Mouse (Mus musculus): Measurements from ENCODE around the gene H2al2a. TPM values are rescaled to one million over a fixed set of nuclear protein-coding genes. Genes with fewer than 3 reads are reported as not detected.

H2al2a gene
- total RNA-seq (2021), result not detected
- long read RNA-seq, experiment 1, result 0 reads
- long read RNA-seq, experiment 2, result 0 reads

DNA sequence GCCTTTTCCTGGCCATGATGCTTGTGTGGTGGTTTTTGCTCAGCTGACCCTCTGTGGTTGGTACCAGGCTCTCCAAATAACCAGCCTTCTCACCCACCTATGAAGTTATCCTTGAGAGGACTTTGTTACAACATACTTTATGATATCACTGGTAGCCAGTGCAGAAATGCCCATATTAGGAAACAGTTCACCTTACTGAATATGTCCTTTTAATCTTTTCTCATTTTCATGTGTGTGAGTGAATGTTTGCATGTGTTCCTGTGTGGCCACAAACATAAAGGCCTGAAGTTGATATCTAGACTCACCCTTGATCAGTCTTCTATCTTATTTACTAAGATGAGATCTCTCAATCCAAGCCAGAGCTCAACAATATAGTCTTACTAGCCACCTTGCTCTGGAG lies at the start of gene H2al2a:
H2al2a (minus strand) TSS at position 101 of the 400 bp plus-strand sequence.
- no peak for DNase-seq

DNA sequence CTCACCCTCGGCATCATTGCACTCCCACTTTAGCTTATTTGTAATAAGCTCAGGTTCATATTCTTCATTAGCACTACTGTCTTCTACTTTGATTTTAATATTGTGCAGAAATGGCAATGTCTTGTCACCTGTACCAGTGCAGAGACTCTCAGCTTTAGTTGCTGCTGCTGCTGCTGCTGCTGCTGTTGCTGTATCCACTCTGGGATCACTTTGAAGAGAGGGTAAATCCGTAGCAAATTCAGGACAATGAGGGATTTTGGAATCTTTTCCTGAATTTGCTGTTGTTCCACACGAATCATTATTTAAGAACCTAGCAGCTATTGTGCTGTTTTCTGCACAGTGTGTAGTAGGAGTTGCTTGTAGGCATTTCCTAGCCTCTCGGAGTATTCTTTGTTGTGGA lies 49.4 kb upstream of the H2al2a start:
- DNase-seq, result no peak

DNA sequence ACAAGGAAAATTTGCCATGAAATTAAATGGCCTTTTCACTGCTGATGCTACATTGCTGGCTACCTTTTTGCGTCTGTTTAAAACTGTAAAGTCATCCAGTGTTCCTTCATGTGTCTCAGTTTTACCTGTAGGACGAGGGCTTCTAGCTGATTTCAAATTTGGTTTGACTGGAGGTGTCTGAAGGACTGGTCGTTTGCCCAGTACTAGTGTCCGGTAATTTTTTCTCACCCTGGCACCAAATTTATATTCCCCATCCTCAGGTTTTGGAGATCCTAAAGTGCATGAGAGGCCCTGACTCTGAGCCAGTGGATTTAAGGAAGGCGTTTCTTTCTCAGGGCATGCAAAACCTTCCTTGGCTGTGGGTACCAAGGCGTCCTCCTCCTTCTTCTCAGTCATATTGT lies 49.0 kb upstream of the H2al2a start:
- DNase-seq, result no peak

DNA sequence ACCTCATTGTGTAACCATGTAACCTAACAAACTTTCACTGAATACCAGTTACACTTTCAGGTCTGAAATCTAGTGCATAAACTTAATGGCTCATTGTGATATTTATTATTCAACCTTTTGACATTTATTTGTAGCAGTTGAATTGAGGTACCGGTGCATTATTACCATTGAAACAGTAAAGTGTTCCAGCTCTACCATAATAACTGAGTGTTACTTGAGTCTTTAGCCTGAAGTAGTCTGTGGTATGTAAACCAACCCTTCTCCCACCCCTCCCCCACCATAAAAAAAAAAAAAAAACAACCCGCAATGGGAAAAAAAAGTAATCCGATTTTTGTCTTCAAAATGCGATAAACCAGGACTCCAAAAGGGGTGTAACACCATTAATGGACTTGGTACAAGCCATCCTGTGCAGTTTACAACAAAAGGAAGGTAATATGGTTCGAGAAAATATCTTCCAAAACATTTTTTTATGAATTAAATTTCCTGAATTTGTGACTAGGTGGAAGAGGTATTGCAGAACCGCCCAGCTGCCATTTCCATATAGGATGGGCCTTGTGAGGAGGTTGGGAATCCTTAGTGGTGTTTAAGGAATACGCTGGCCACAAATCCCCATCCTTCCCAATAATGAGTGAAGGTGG lies 48.5 kb upstream of the H2al2a start:
- no peak for DNase-seq

DNA sequence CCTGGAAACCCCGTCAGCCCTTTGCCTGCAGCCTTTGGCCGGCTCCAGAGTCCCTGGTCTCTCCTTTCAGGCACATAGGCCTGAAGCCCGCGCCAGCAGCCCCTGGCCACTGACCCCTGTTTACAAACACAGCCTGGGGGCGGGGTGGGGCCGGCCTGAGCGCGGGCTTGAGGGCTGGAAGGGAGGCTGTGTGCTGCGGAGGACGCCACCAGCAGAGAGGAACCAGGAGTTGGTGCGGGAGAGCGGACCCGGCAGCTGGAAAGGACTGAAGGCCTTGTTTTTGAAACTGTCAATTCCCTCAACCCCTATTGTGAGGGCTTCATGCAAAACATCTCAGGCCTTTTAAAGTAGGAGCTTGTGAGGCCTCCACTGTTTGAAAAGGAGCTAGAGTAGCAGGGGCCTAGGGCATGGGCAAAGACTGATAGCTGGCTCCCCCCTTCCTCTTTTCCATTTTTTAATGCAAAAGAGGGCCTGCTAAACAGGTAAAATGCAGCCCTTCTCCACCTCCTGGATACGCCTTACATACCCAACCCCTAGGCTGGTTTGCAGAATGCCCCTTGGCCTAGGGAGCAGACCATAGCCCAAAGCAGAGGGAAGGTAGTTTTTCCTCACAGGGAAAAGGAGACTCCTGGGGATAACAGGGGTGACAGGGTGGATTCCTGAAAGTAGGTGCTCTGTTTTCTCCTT lies 44.6 kb upstream of the H2al2a start:
- no peak for DNase-seq

DNA sequence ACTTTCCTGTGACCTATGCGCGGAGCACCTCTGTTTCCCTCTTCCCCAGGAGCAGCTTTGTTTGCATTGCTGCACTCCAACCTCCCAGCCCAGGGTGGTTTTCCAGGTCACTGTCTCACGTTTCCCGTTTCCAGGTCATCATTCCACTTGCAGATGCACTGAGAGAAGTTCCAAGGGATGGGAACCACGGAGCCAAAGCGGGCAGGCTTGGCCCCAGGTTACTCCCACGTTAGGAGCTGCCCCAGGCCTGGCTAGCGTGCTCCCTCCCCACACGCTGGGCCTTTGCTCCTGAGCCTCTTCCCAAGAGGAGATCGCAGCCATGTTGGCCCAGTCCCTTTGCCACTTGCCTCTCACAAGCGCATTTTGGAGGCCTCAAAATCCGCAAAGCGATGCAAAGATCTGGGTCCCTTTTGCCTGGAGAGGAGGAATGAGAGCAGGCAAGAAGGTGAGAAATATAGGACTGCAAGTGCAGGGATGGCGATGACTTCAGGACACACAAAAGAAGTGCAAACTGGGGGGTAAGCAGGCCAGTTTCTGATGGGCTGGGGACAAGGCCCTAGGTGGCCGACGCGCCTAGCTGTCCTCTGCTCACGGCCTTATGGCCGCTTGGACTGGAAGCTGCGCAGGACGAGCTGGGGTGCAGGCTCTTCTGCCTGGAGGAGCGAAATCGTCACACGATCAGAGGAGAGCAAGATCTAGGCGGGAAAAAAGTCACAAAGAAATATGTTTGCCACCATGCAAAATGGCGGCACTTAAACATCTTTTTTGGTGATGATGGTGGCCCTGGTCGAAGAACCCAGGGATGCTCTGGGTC lies 43.8 kb upstream of the H2al2a start:
- DNase-seq, result no peak

DNA sequence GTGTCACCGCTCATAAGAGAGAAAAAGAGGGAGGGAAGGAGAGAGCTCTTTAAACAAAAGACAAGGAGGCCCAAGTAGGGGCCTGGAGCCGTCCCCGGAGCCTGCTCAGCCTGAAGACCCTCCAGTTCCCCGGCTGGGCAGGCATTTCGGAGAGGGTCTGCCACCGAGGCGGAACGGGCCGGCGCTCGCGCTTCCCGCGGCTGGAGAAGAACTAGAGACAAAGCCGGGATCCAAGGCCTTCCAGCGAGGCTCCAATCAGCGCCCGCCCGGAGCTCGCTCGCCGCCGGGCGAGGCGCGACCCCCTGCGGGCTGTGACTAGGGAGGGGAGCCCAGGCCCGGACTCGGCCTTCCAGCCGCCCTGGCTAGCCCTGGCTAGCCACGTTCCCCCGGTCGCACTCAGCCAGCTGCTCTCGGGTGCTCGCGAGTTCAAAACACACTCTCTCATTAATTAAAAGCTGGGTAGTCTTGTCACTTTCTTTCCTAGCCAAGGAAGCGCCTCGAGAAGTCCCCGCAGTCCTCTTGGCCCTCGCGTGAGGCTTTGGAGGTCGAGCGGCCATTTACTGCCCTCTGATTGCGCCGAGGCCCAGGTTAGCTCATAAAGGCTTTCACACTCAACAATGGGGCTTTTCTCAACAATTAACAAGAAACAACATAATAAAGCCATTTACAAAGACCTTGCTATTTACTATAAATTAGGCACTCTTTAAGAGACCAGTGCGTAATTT lies 43.0 kb upstream of the H2al2a start:
- no peak for DNase-seq

DNA sequence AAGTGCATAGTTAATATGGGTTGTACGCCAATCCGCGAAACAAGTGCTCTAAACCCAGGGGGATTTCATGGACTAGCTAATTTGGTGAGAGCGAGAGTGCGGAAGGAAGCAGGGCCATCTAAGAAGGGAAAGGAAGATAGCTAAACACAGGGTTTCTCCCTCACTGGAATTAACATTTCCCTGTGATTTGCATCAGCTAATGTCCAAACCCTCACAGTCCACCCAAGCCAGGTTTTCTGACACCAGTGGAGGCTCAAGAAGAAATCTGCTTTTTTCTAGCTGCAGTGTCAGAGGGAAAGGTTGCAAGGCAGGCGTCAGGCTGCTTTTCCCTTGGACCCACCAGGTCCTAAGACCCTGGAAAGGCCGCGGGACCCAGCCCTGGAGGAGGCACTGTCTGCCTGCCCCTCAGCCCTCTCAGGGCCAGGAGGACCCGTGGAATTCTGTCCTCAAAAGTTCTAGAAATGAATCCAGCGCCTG lies 42.2 kb upstream of the H2al2a start:
- no peak for DNase-seq

DNA sequence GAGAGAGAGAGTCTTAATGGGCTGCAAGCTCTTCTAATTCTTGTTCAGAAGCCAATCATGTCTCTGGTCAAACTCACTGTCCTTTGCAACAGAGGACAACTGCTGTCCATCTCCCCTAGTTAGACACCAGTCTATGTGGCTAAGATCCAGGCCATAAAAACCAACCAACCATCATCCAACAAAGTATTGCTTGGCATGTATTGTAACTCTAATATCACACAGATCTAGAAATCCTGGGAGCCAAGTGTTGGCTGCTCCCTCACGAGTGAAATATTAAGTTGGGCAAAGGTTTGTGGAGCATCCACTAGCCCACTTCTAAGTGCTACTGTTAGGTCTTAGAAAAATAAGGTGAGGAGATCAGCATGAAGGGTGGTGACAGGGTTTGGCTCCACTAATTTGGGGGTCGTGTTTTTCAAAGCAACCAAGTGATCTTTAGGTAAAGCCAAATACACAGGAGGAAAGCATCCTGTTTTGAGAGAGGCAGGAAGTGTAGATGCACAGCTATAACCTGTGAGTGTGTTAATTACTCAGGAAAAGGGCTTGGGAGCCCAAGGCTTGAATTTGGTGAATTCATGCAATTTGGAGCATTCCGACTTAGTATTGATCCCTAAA lies 41.5 kb upstream of the H2al2a start:
- no peak for DNase-seq

DNA sequence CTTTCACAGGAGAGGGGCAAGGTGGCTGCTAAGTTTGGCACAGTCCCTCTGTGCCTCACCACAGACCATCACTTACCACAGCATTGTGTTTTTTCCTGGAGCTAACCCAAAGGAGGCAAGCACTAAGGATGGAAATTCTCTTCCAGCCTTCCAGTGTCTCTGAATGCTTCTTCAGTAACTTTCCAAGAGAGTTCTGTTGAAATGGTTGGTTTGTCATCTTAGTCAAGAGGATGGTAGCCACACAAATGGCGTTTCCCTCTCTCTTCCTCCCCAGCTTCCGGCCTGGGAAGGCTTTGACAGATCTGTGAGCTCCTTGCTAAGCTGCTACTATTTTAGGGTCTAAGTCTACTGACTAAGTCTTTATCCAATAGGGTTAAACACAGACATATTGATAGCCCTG lies 40.7 kb upstream of the H2al2a start, which contains the start of gene A930004D18Rik:
A930004D18Rik (minus strand) TSS at position 247 of the 400 bp plus-strand sequence.
- DNase-seq, result no peak

DNA sequence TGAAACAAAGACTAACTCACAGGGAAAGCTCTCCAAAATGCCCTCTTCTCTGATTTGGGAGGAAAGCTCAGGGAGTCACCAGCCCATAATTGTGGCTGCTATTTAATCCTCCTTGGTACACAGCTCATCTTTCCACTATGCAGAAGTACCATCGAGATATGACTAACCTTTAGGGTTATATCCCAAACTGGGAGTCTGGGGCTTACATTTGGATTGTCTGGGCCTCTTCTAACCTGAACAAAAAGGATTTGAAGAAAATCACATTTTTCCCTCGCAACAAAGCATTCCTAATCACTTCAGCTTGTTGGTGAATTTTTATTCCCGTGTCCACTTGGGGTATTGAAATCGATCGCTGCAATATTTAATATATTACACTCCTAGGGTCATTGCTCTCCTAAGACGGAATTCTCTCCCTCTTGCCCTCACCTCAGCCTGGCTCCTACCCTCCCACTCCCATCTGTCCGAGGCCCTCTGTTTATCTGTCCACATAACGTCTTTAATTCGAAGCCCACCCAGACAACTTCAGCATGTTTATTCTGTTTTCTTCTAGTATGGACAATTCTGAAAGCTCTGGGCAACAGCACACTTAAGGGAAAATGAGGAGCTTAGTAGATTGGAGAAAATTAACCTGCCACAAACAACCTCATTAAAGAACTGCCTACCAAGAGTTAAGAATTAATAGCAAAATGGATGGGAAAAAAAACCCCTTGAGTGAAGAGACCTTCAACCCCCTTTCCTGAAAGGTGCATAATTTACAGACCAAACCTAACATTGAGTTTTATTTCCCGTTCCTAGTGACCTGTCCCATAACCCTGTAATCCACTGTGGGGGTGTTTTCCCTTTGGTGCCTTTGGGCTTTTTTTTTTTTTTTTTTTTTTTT lies 37.9 kb upstream of the H2al2a start:
- no peak for DNase-seq

DNA sequence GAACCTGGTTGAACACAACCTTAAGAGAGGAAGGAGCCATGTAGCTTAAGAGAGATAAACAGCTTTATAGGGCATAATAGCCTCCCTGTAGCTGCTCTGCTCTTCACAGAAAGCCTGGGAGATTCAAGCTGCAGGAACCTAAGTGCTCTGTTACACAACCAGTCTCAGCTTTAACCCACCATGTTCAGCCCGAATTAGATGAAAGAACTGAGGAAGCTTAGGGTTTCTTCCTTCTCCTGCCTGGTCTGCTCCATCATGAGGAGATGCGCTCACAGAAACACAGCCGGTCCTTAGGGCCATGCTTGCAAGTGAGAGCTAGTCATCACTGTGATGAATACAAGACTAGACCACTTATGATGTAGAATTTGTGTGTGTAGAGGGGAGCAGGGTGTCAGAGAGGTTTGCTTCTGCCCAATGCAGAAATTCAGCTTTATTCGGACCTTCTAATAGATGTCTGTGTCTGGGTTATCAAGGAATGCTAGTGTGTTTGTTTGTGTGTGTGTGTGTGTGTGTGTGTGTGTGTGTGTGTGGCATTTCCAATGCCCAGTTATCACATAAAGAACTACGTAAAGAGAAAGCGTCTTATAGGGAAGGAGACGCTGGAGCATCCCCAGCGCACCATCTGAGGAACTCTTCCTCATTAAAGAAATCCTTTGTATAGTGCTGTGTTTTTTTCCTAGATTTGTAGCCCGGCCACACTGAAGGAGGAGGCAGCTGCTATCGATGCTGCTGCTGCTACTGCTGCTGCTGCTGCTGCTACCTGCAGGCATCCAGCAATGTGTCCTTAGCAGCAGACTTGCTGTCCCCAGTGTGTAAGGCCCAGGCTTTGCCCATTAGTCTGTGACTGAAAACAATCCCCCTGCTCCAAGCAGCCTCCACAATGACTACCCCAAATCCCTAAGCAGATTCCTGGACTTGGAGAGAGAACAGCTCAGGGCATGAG lies 36.7 kb upstream of the H2al2a start:
- DNase-seq, result no peak

DNA sequence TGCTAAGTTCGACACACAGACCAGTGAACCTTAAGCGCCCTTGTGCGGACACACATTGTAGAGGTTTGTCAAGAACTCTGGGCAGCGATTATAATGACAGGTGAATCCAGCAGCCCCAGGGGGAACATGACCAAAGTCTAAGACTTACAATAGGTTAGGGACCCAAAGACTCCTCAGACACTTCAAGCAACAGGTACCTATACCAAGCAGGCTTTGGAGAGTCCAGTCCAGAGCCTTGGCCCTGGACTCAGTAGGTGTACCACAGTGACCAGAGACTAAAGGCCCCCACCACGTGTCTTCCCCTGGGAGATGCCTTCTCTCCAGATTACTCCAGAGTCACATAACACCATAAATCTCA lies 35.8 kb upstream of the H2al2a start:
- no peak for DNase-seq

DNA sequence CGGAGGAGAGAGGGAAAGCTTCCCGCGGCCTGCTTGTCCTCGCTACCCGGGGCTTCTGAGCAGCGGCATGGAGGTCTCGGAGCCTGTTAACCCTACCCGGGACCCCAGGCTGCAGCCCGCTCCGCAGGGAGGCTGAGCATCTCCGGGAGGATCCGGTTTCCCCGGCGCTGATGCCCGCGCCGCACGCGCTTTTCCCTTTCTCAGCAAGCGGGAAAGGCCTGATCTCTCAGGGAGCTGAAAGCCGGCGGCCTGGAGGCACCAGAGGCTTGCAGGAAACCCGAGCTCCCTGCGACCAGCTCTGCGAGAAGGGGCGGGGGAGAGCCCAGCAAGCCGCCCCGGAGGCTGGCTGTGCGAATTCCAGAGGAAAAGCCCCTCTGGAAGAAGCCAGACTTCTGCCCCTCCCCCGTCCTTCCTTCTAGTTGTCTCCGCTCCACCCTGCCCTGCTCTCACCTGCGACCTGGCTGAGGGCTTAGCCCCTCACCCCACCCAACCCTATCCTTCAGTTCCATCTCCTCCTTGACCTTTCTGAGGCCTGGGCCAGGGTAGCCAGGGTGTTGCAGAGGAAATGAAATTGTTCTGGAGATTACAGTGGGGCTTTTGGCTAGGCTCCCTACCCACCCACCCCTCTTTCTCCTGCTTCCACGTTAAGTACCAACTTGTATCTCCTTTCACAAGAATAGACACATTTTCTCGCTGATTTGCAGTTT lies 35.2 kb upstream of the H2al2a start:
- DNase-seq, result peak; percentile 59

DNA sequence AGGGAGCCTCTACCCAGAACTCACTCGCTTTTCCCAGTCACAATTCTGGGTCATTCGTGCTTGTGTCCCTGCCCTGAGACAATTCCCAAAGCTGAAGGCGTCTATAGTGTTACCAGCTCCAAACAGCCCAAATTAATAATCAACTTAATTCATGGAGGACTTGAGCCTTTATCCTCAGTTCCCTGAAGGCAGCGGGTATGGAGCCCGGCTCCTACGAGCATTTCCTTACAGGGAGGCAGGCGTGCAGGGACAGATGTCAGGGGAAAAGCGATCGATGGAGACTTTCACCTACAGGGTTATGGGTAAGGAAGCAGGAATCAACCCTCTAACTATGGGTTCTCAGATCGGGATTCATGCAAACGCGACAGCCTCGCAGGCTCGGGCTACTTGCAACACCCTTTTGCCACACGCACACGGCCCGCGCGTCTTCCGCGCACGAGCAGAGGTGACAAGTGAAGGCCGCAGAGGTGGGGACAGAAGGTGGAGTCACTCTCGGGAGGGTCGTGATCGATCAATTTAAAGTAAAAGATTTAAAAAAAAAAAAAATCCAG lies 34.6 kb upstream of the H2al2a start:
- DNase-seq, result no peak

DNA sequence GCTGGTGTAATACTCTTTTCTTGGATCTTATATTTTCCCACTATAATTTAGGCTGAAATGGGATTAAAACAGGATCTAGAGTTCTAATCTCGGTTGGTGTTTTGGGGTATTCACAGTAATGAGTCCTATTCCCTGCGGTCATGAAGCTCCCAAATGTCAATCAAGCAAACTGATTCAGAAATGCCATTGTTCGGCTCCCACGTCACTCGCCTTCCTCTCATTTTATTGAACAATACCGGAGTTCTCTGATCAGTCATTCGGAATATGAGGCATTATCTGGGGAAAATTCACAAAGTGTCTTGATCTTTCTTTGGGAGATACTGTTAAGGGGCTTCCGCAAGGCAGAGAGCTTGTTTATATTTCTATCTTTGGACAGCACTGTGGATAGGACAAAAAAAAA lies 33.8 kb upstream of the H2al2a start:
- DNase-seq, result no peak

DNA sequence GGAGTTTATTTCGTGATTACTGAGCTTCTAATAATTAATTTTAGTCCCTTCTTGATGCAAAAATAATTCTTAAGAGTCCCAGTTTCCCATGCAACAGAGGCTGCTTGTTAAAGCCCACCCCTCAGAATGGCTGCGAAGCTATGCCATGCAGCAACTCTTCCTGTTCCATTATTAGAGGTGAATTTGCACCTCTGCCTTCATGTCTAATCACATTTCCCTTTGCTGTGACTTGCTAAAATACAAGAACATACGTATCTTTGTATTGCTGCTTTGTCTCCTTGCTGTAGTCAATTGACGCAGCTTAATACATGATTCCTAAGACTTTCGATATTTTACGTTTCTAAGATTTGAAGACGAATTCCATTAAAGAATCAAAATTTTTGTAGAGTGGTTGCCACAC lies 32.9 kb upstream of the H2al2a start:
- DNase-seq, result no peak

DNA sequence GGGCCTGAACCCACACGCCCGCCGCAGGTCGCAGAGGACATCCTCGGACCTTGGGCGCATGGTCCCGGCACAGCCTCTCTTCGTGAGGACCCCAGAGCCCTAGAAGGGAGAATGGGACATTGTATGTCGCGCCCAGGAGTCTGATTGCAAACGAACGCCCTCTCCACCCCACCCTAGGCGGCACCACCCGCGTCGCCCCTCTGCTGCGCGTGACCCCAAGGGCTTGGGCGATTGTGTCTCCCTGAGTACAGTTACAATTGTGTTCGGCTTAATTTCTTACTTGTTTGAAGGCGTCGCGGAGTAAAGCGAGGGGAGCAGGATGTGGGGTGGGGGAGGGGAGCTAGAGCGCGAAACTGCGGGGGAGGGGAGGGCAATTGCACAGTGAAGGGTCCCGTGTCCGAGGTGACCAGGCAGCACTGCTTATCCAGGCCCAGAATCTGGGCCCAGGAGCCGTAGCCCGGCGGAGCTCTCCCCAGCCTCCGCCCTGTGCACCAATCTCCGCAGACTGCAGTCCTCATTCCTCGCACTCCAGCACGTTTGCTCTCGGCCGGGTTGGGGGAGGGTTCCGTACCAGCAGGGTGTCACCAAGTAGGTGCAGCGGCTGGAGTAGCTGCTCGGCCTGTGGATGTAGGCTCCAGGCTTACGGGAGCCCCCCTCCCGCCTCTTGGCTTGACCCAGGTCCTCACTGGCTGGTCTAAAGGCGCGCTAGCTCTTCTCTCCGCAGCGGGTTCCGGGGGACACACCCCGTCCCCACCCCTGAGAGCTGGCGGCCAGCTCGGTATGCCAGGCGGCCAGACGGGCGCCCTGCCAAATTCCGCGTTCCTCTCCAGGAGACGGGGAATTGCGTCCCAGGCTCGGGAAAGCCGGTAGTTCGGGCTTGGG lies 31.6 kb upstream of the H2al2a start:
- DNase-seq, result peak; percentile 94
